Mouse (Mus musculus): ENCODE measurements at regions not wholly inside any gene's neighbourhood (a gene's known extent, or its start where the extent isn't known, plus 50 kb on each side); places are given as distances from the start of the nearest gene placed in this dataset.

GRCm38 (mm10) chr4:87422588-87422987 is 192.3 kb upstream of the Slc24a2 start:
- no peaks in the 10 kb centered on the region for H3K36me3 ChIP-seq (ENCODE audit: control insufficient read depth, insufficient read depth, low read length, poor library complexity, severe bottlenecking)
- no peak overlapping the region for H3K4me3 ChIP-seq (ENCODE audit: low read depth, low read length)
- no peaks in the 10 kb centered on the region for H3K27me3 ChIP-seq (ENCODE audit: control insufficient read depth, insufficient read depth, low read length, poor library complexity, severe bottlenecking)
- H3K9me3 ChIP-seq (replicated peaks; ENCODE audit: control insufficient read depth, insufficient read depth, low read length, poor library complexity, severe bottlenecking) = no peaks in the 10 kb centered on the region
- H3K27ac ChIP-seq (ENCODE audit: insufficient read depth, low read length) = no peak overlapping the region
- H3K4me1 ChIP-seq (ENCODE audit: control insufficient read depth, insufficient read depth, low read length) = no peaks in the 10 kb centered on the region
- H3K9ac ChIP-seq (ENCODE audit: low read depth, poor library complexity, severe bottlenecking) = no peak overlapping the region
- TF ChIP-seq CTCF (IDR thresholded peaks at IDR 0.05; ENCODE audit: low read depth, low read length) = no peak
- TF ChIP-seq EP300 (IDR thresholded peaks at IDR 0.05; ENCODE audit: insufficient read depth, low read depth, low read length) = no peak
- TF ChIP-seq POLR2A (IDR thresholded peaks at IDR 0.05; ENCODE audit: insufficient read depth, low read length) = no peak

- Histone ChIP-seq H3K27me3 (ENCODE audit: control insufficient read depth, insufficient read depth, low read length, poor library complexity, severe bottlenecking) (no peaks in the 10 kb centered on the region), H3K9ac (ENCODE audit: low read depth, poor library complexity, severe bottlenecking) (no peak overlapping the region), H3K4me1 (ENCODE audit: control insufficient read depth, insufficient read depth, low read length) (no peaks in the 10 kb centered on the region), H3K9me3 (replicated peaks; ENCODE audit: control insufficient read depth, insufficient read depth, low read length, poor library complexity, severe bottlenecking) (no peaks in the 10 kb centered on the region), H3K4me3 (ENCODE audit: low read depth, low read length) (no peak overlapping the region), H3K36me3 (ENCODE audit: control insufficient read depth, insufficient read depth, low read length, poor library complexity, severe bottlenecking) (no peaks in the 10 kb centered on the region), H3K27ac (ENCODE audit: insufficient read depth, low read length) (no peak overlapping the region)
- no peak for TF ChIP-seq EP300 (IDR thresholded peaks at IDR 0.05; ENCODE audit: insufficient read depth, low read depth, low read length)
- no peak for TF ChIP-seq CTCF (IDR thresholded peaks at IDR 0.05; ENCODE audit: low read depth, low read length)
- no peak for TF ChIP-seq POLR2A (IDR thresholded peaks at IDR 0.05; ENCODE audit: insufficient read depth, low read length)
Observed at GRCm38 (mm10) chr4:87403354-87403753, 173.1 kb upstream of the Slc24a2 start.

- H3K4me3 ChIP-seq (ENCODE audit: low read depth, low read length) = no peak overlapping the region
- H3K27ac ChIP-seq (ENCODE audit: insufficient read depth, low read length) = no peak overlapping the region
- no peak for TF ChIP-seq CTCF (IDR thresholded peaks at IDR 0.05; ENCODE audit: low read depth, low read length)
- no peak for TF ChIP-seq POLR2A (IDR thresholded peaks at IDR 0.05; ENCODE audit: insufficient read depth, low read length)
- H3K4me1 ChIP-seq (ENCODE audit: control insufficient read depth, insufficient read depth, low read length) = no peaks in the 10 kb centered on the region
- no peaks in the 10 kb centered on the region for H3K36me3 ChIP-seq (ENCODE audit: control insufficient read depth, insufficient read depth, low read length, poor library complexity, severe bottlenecking)
- H3K9ac ChIP-seq (ENCODE audit: low read depth, poor library complexity, severe bottlenecking) = no peak overlapping the region
- H3K27me3 ChIP-seq (ENCODE audit: control insufficient read depth, insufficient read depth, low read length, poor library complexity, severe bottlenecking) = no peaks in the 10 kb centered on the region
- H3K9me3 ChIP-seq (replicated peaks; ENCODE audit: control insufficient read depth, insufficient read depth, low read length, poor library complexity, severe bottlenecking) = no peaks in the 10 kb centered on the region
Observed at GRCm38 (mm10) chr4:87402173-87402556, 171.9 kb upstream of the Slc24a2 start.

DNA sequence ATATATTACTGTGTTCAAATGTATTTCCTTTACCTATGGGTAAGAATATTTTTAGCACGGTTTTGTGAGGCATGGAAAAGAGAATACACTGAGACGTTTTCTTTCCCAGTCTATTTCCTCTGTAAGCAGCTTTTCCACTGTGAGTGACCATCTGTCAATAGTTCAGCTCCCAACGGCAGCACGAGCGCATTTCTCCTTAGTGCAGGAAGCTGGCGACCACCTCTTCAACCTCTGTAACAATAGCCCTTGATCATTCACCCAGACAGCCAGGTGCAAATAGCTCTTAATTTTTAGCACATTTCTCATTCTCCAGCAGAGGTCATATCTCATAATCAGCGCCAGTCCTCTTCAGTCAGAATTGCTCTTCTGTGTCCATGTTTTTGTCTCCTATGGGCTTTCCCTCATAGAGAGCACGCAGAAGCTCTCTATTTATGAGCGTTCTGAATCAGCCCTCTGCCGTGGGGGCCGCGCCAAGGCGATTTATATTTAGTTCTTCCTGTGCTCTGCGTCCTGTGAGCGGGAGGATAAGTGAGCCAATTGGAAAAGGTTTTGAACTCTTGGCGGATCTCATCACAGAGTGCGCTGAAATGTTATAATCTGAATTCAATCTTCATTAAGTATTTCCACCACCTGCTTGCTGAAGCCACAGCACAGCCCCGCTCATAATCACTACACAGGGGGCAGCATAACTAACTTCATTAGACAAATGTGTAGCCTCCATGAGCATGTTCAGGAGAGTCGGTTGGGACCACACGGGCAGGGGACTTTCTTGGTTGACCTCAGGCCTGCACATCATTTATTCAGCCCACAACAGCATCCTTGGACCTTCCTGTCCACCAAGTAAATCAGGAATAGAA is 171.3 kb upstream of the Slc24a2 start:
- Histone ChIP-seq H3K27ac (ENCODE audit: insufficient read depth, low read length) (no peak overlapping the region), H3K9me3 (replicated peaks; ENCODE audit: control insufficient read depth, insufficient read depth, low read length, poor library complexity, severe bottlenecking) (no peaks in the 10 kb centered on the region), H3K9ac (ENCODE audit: low read depth, poor library complexity, severe bottlenecking) (no peak overlapping the region), H3K36me3 (ENCODE audit: control insufficient read depth, insufficient read depth, low read length, poor library complexity, severe bottlenecking) (no peaks in the 10 kb centered on the region), H3K27me3 (ENCODE audit: control insufficient read depth, insufficient read depth, low read length, poor library complexity, severe bottlenecking) (no peaks in the 10 kb centered on the region), H3K4me1 (ENCODE audit: control insufficient read depth, insufficient read depth, low read length) (no peaks in the 10 kb centered on the region), H3K4me3 (ENCODE audit: low read depth, low read length) (0 out of 2 replicates have a peak overlapping the region, but pooled peaks have one; percentile 7)
- TF ChIP-seq EP300 (IDR thresholded peaks at IDR 0.05; ENCODE audit: insufficient read depth, low read depth, low read length) = no peak
- no peak for TF ChIP-seq CTCF (IDR thresholded peaks at IDR 0.05; ENCODE audit: low read depth, low read length)
- TF ChIP-seq POLR2A (IDR thresholded peaks at IDR 0.05; ENCODE audit: insufficient read depth, low read length) = no peak

DNA sequence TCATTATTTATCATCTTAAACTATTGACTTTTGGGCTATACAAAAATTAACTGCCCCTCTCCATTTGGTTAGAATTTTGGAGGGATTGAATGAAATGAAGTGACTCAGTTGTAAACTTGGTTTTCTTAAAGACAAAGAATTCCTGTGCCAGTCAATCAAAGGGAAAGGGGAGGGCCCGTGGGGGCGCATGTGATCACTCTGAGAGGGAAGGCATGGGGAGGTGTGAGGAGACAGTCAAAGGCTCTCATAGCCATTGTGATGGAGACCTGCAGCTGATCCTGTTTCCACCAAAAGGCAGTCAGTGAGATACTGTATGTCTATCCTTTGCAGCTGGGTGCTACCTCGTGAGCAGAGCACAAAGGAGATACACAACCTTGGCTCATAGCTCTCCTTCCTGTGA is 156.6 kb upstream of the Slc24a2 start:
- H3K9ac ChIP-seq (ENCODE audit: low read depth, poor library complexity, severe bottlenecking) = no peak overlapping the region
- no peaks in the 10 kb centered on the region for H3K27me3 ChIP-seq (ENCODE audit: control insufficient read depth, insufficient read depth, low read length, poor library complexity, severe bottlenecking)
- TF ChIP-seq EP300 (IDR thresholded peaks at IDR 0.05; ENCODE audit: insufficient read depth, low read depth, low read length) (no peak), CTCF (IDR thresholded peaks at IDR 0.05; ENCODE audit: low read depth, low read length) (no peak), POLR2A (IDR thresholded peaks at IDR 0.05; ENCODE audit: insufficient read depth, low read length) (no peak)
- no peaks in the 10 kb centered on the region for H3K36me3 ChIP-seq (ENCODE audit: control insufficient read depth, insufficient read depth, low read length, poor library complexity, severe bottlenecking)
- no peaks in the 10 kb centered on the region for H3K9me3 ChIP-seq (replicated peaks; ENCODE audit: control insufficient read depth, insufficient read depth, low read length, poor library complexity, severe bottlenecking)
- no peak overlapping the region for H3K27ac ChIP-seq (ENCODE audit: insufficient read depth, low read length)
- H3K4me1 ChIP-seq (ENCODE audit: control insufficient read depth, insufficient read depth, low read length) = no peaks in the 10 kb centered on the region
- H3K4me3 ChIP-seq (ENCODE audit: low read depth, low read length) = no peak overlapping the region

- Histone ChIP-seq H3K4me3 (ENCODE audit: low read depth, low read length) (no peak overlapping the region), H3K9ac (ENCODE audit: low read depth, poor library complexity, severe bottlenecking) (no peak overlapping the region), H3K27me3 (ENCODE audit: control insufficient read depth, insufficient read depth, low read length, poor library complexity, severe bottlenecking) (no peaks in the 10 kb centered on the region), H3K9me3 (replicated peaks; ENCODE audit: control insufficient read depth, insufficient read depth, low read length, poor library complexity, severe bottlenecking) (no peaks in the 10 kb centered on the region), H3K4me1 (ENCODE audit: control insufficient read depth, insufficient read depth, low read length) (no peaks in the 10 kb centered on the region), H3K36me3 (ENCODE audit: control insufficient read depth, insufficient read depth, low read length, poor library complexity, severe bottlenecking) (no peaks in the 10 kb centered on the region), H3K27ac (ENCODE audit: insufficient read depth, low read length) (no peak overlapping the region)
- no peak for TF ChIP-seq POLR2A (IDR thresholded peaks at IDR 0.05; ENCODE audit: insufficient read depth, low read length)
- TF ChIP-seq EP300 (IDR thresholded peaks at IDR 0.05; ENCODE audit: insufficient read depth, low read depth, low read length) = no peak
- TF ChIP-seq CTCF (IDR thresholded peaks at IDR 0.05; ENCODE audit: low read depth, low read length) = no peak
Observed at GRCm38 (mm10) chr4:87386271-87386670, 156.0 kb upstream of the Slc24a2 start.

Measured in ES-Bruce4 (cell line).